Mouse (Mus musculus) erythroblast, embryonic 14.5 days (primary cell): ENCODE data around the gene Shank2.

ENCODE experiments used
- GATA1 ChIP-seq: IDR thresholded peaks from 2 replicates; pipeline ENCODE4 v1.6.1; 2012; ENCODE audit warnings: low read length, inconsistent platforms, mixed read lengths
- TAL1 ChIP-seq: IDR thresholded peaks from 3 replicates; pipeline ENCODE4 v1.6.1; 2012; ENCODE audit warnings: low read length, inconsistent platforms, mixed read lengths

- TF ChIP-seq GATA1 (no peak), TAL1 (no peak)
These were observed 244.5 kb downstream of the Shank2 start for GRCm38 (mm10) chr7:144246271-144246670.
